Mouse (Mus musculus) G1E (cell line): ENCODE data around the gene Cblb.

Experiments
- CTCF ChIP-seq: IDR thresholded peaks from 2 replicates; pipeline ENCODE4 v1.5.1; 2012; ENCODE audit warnings: low read depth, low read length, inconsistent platforms, mixed read lengths
- POLR2AphosphoS5 ChIP-seq: IDR thresholded peaks from 2 replicates; pipeline ENCODE4 v1.6.1; 2012; ENCODE audit warnings: low read depth, low read length, inconsistent platforms; ENCODE audit not compliant: insufficient replicate concordance
- TAL1 ChIP-seq: conservative IDR thresholded peaks from 2 replicates; pipeline ENCODE4 v1.6.1; 2012; ENCODE audit warnings: low read depth, low read length, inconsistent platforms, mixed read lengths

DNA sequence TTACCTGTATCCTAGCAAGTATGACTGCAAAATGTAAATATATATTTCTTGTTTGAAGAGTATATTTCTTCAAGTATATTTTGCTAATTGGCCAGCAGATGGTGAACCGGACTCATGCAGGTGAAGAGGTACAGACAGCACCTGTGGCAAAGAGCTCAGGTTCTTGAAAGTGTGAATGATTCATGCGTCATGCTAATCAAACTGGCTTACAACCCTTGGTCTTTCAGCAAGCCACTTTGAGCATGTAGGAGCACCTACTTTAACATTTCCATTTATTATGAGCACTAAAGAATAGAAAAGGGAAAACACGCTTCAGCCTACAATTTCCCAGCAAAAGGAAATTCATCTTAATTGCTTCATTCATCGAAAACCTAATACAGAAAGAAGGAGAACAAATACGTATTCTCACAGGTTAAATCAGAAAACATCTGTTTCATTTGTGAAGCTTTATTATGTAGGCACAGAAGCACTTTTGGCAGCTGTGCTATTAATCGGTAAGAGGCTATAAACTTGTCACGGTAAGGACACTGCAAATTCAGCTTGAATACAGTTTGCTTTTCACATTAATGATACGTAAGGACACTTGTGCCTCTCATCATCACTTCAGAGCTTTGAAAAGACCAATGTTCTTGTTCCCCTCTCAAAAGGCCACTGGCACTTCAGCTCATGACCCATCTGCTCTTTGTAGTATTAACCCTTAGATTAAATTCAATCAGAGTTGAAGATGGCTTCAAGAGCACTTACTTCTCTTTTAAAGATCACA lies 180.0 kb downstream of the Cblb start:
- TF ChIP-seq CTCF: no peak
- TF ChIP-seq POLR2AphosphoS5: no peak
- no peak for TF ChIP-seq TAL1
